Mouse (Mus musculus) forebrain, embryonic 10.5 days (tissue): ENCODE results near the gene Tfap2a. TPM values are rescaled to one million over a fixed set of nuclear protein-coding genes. Genes with fewer than 3 reads are reported as not detected.

Experiments used
- DNase-seq: peaks from one replicate; pipeline ENCODE4 v3.0.0-alpha.2; 2017; ENCODE audit warnings: low spot score; ENCODE audit errors: extremely low spot score
- H3K27ac ChIP-seq: fragments of 300-500 bp; sonication (generic); 2 replicates; pipeline ENCODE4 v1.5.1; 2016; ENCODE audit warnings: mild to moderate bottlenecking
- H3K27me3 ChIP-seq: fragments of 300-500 bp; sonication (generic); 2 replicates; pipeline ENCODE4 v1.6.1; 2016; ENCODE audit warnings: mild to moderate bottlenecking; ENCODE audit not compliant: poor library complexity, severe bottlenecking
- H3K36me3 ChIP-seq: fragments of 300-500 bp; sonication (generic); replicated peaks from 2 replicates; pipeline ENCODE4 v1.6.1; 2016; ENCODE audit warnings: mild to moderate bottlenecking, moderate library complexity
- H3K4me1 ChIP-seq: fragments of 300-500 bp; sonication (generic); 2 replicates; pipeline ENCODE4 v1.6.1; 2016
- H3K4me3 ChIP-seq: fragments of 300-500 bp; sonication (generic); 2 replicates; pipeline ENCODE4 v1.5.1; 2016; ENCODE audit warnings: mild to moderate bottlenecking, moderate library complexity
- H3K9me3 ChIP-seq: fragments of 300-500 bp; sonication (generic); 2 replicates; pipeline ENCODE4 v1.6.1; 2016; ENCODE audit warnings: mild to moderate bottlenecking, moderate library complexity
- WGBS: fragments of 180-500 bp; shearing (Covaris S2); methylation state at CpG from one replicate; pipeline ENCODE4 v1.1.7; 2016; 5-methylcytosine and 5-hydroxymethylcytosine counted together
- polyA plus RNA-seq: library from polyadenylated mRNA; unstranded; fragments of >200 nt; fragmentation: Nextera tagmentation; extraction: Ambion mirVana; gene quantifications from 2 replicates; pipeline ENCODE4 v1.2.1, GENCODE M21; 2016

Tfap2a gene
- polyA plus RNA-seq, 1 experiment from 2014 or later: 5.1 TPM

GRCm38 (mm10) chr13:40705821-40706425, 32.3 kb downstream of the Tfap2a start:
- Histone ChIP-seq H3K27ac (no peak overlapping the region), H3K9me3 (no peaks in the 10 kb centered on the region), H3K4me1 (peaks cover 78% of the 10 kb centered on the region), H3K27me3 (peaks cover 100% of the 10 kb centered on the region), H3K36me3 (no peaks in the 10 kb centered on the region), H3K4me3 (no peak overlapping the region)
- 3% methylated on average over 4 of the region's 4 CpGs for whole genome bisulfite sequencing
- DNase-seq: no peak

DNA sequence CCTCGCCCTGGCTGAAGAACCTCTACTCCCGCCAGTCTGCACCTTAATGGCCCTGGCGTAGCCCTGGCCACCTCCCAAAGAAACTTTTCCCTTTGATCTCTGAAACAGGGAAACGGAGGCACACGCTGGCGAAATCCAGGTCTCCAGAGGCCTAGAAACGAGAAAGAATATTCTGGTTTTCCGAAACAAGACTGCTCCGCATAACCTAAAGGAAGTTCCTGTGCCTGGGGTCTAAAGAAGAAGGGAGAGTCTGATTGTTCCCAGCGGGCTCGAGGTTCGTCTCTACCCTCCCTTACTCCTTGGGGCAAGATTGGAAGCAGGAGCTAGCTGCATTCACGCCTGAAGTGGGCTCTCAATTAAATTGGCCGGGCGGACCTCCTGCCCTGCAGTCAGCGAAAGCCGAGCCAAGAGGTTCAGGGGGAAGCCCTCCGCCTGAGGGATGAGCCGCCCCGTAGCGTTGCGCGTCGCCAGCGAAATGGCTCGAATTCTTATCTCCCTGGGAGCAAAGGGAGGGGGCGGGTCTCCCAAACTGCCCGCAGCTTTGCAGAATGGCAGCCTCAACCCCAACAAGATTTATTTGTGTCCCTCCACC, 33.2 kb downstream of the Tfap2a start:
- Histone ChIP-seq H3K9me3 (no peaks in the 10 kb centered on the region), H3K4me3 (peak overlapping the region; percentile 43), H3K4me1 (peaks cover 70% of the 10 kb centered on the region), H3K27ac (peak overlapping the region; percentile 56), H3K36me3 (no peaks in the 10 kb centered on the region), H3K27me3 (peaks cover 100% of the 10 kb centered on the region)
- under 1% methylated on average over 28 of the region's 28 CpGs for WGBS
- DNase-seq: peak; percentile 60

DNA sequence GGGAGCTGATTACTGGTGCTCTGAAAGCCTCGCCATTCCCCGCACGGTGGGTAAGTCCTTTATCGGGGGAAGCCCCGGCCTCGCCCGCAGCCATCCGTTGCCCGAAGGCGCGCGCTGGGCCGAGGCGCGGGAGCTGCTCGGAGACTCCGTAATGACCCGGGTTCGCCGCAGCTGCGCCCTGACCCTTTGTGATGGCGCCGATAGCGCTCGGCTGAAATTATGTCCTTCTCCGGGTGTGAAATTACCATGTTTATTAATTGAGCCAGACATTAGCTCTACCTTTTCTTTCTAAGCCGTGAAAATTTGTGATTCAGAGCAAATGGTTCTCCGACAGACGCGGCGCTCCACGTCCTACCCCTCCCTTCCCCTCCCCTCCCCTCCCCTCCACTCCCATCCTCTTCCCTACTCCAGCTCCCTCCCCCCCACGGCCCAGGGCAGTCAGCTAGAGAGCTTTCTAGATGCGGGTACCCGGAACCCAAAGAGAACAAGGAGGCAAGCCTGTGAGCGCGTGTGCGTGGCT, 34.1 kb downstream of the Tfap2a start:
- 0 out of 2 replicates have a peak overlapping the region, but pooled peaks have one; percentile 27 for H3K27ac ChIP-seq
- H3K27me3 ChIP-seq: peaks cover 99% of the 10 kb centered on the region
- H3K9me3 ChIP-seq: no peaks in the 10 kb centered on the region
- WGBS: under 1% methylated on average over 38 of the region's 38 CpGs
- peaks cover 61% of the 10 kb centered on the region for H3K4me1 ChIP-seq
- no peaks in the 10 kb centered on the region for H3K36me3 ChIP-seq
- H3K4me3 ChIP-seq: peak overlapping the region; percentile 43
- DNase-seq: peak; percentile 51

GRCm38 (mm10) chr13:40703123-40703797, 34.9 kb downstream of the Tfap2a start:
- Histone ChIP-seq H3K9me3 (no peaks in the 10 kb centered on the region), H3K36me3 (no peaks in the 10 kb centered on the region), H3K4me3 (no peak overlapping the region), H3K27me3 (peaks cover 96% of the 10 kb centered on the region), H3K27ac (no peak overlapping the region), H3K4me1 (peaks cover 53% of the 10 kb centered on the region)
- DNase-seq: no peak
- WGBS: 3% methylated on average over 19 of the region's 19 CpGs

- DNase-seq: no peak
- no peak overlapping the region for H3K4me3 ChIP-seq
- 5% methylated on average over 30 of the region's 30 CpGs for WGBS
- no peaks in the 10 kb centered on the region for H3K36me3 ChIP-seq
- H3K4me1 ChIP-seq: peaks cover 58% of the 10 kb centered on the region
- peaks cover 96% of the 10 kb centered on the region for H3K27me3 ChIP-seq
- no peaks in the 10 kb centered on the region for H3K9me3 ChIP-seq
- no peak overlapping the region for H3K27ac ChIP-seq
Measured at GRCm38 (mm10) chr13:40702361-40703122, 35.6 kb downstream of the Tfap2a start.

GRCm38 (mm10) chr13:40701691-40702090, 36.5 kb downstream of the Tfap2a start:
- Histone ChIP-seq H3K27ac (no peak overlapping the region), H3K9me3 (no peaks in the 10 kb centered on the region), H3K4me3 (no peak overlapping the region), H3K27me3 (peaks cover 90% of the 10 kb centered on the region), H3K4me1 (peaks cover 57% of the 10 kb centered on the region), H3K36me3 (no peaks in the 10 kb centered on the region)
- no peak for DNase-seq
- 4% methylated on average over 12 of the region's 12 CpGs for WGBS

GRCm38 (mm10) chr13:40685790-40686189, 52.4 kb downstream of the Tfap2a start:
- no peak for DNase-seq
- Histone ChIP-seq H3K4me1 (no peaks in the 10 kb centered on the region), H3K36me3 (no peaks in the 10 kb centered on the region), H3K27ac (no peak overlapping the region), H3K4me3 (no peak overlapping the region), H3K27me3 (no peaks in the 10 kb centered on the region), H3K9me3 (no peaks in the 10 kb centered on the region)
- WGBS: 98% methylated on average over 3 of the region's 3 CpGs

GRCm38 (mm10) chr13:40676730-40677129, 61.4 kb downstream of the Tfap2a start:
- 55% methylated on average over 4 of the region's 4 CpGs for WGBS
- no peaks in the 10 kb centered on the region for H3K36me3 ChIP-seq
- 0 out of 2 replicates have a peak, but pooled peaks cover 5% of the 10 kb centered on the region for H3K27me3 ChIP-seq
- H3K27ac ChIP-seq: no peak overlapping the region
- no peaks in the 10 kb centered on the region for H3K4me1 ChIP-seq
- H3K4me3 ChIP-seq: no peak overlapping the region
- no peak for DNase-seq
- no peaks in the 10 kb centered on the region for H3K9me3 ChIP-seq

Other genes starting within 250 kb of the Tfap2a start
- 2.2 and 3.0 TPM in 2 replicates for gene Gcnt2, start 121.4 kb upstream of the Tfap2a start, polyA plus RNA-seq